Mouse (Mus musculus): Measurements from ENCODE around the gene Gzme.

DNA sequence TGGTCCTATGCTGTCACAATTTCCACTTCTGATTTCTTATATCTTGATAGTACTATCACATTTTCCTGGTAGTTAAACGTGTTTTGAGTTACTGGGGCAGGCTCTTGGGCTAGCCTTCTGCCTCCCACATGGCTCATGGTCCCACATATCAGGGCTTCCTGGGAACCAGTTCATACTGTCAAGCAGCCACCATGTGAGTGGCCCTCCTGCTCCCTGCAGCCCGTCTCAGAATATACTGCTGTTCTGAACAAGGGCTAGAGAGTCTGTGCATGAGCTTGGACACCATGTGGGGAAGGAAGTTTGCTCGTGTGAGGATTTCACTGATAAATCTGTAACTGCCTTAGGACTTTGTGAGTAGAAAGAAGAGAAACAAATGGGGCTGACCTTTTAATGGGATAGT is 33.7 kb downstream of the Gzme start:
- TF ChIP-seq POLR2A (IDR thresholded peaks at IDR 0.05; ENCODE audit: insufficient read depth, low read depth, low read length): no peak
- no peak for TF ChIP-seq CTCF (IDR thresholded peaks at IDR 0.05)

Measured in heart, adult 2 months (tissue).